Mouse (Mus musculus): ENCODE results near the gene Mpzl3.

Gene Mpzl3

GRCm38 (mm10) chr9:45046973-45047372 is 8.0 kb upstream of the Mpzl3 start:
- no peak for DNase-seq

DNA sequence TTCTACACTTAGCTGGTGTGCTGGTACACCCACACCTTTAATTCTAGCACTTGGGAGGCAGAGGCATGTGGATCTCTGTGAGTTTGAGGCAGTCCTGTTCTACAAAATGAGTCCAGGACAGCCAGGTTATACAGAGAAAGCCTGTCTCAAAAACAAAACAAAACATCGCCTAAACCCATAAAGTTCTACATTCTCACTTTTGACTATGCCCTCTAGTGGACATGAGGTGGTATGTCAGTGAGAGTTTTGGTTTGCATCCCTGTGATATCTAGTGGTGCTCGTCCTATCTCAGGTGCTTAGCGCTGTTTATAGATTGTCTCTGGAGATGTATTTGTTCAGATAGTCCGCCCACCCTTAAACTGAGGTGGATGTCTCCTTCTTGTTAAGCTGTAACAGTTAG is 6.5 kb upstream of the Mpzl3 start:
- DNase-seq, result peak; percentile 46

- no peak for DNase-seq
These were observed 5.3 kb upstream of the Mpzl3 start for GRCm38 (mm10) chr9:45049731-45050130.

DNA sequence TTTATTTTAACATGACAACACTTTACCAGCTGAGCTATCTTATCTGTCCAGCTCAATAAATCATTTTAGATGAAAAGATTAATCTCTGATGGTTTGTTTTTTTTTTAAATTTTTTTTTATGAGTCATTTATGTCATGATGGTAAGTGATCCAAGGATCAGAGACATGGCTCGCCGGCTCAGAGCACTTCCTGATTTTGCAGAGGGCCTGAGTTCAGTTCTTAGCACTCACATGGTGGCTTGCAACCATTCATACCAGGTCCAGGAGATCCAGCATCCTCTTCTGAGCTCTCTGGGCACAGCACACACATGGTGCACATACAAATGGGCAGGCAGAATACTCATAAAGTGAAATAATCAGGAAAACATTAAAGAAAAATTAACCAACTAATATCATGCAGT is 4.7 kb upstream of the Mpzl3 start:
- no peak for DNase-seq

GRCm38 (mm10) chr9:45058304-45058940 is 3.4 kb downstream of the Mpzl3 start:
- DNase-seq, result peak; percentile 47

DNA sequence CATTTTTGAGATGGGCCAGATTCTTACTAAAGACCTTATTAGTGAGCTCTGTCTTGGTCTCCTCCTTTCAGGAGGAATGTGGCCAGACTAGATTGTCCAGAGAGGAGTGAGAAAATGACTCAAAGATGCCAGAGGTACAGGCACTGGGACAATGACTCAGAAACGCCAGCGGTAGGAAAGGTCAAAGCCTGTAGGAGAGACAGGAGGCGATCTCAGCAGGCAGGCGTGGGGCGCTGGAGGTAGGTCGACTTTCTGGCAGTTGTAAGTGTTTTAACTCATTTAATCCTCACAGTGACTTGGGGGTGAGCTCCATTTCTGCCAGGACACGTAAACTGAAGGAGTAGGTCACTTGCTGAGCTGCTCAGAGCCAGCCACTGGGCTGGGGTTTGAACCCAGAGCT is 5.2 kb downstream of the Mpzl3 start:
- no peak for DNase-seq

DNA sequence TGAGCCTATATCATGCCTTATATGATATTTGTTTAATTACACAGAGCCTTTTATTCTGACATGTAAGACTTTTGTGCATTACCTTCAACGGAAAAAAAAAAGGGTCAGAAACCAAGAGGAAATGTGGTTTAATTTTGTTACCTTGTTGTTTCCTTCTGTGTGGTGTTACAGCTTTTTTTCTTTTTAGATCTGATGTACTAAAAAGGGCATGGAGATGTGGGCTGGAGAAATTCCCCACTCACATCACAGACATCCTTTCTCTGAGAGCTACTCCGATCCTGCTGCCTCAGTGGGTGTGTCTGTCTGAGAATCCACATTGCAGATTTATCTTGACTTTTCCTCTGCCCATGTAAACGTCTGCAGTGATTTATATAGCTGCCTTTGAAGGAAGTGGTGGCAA is 7.7 kb downstream of the Mpzl3 start:
- no peak for DNase-seq

- DNase-seq, result no peak
These were observed 9.4 kb downstream of the Mpzl3 start for GRCm38 (mm10) chr9:45064421-45064820.

DNA sequence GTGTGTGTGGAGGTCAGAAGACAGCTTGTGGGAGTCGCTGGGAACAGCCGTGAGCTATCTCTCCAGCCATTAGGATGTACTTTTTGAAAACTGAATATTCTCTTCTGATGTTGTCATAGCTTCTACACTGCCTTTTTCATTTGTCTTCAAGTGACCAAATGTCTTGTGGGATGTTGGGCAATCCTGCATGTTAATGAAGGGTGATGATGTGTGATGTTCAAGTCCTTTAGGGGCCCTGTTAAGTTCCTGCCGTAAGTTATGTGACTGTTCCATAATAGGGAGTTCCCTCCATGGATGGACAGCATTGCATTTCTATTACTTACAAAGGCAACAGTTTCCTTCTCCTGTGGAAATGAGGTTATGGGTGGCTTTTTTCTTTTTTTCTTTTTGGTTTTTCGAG is 11.7 kb downstream of the Mpzl3 start:
- DNase-seq, result no peak

DNA sequence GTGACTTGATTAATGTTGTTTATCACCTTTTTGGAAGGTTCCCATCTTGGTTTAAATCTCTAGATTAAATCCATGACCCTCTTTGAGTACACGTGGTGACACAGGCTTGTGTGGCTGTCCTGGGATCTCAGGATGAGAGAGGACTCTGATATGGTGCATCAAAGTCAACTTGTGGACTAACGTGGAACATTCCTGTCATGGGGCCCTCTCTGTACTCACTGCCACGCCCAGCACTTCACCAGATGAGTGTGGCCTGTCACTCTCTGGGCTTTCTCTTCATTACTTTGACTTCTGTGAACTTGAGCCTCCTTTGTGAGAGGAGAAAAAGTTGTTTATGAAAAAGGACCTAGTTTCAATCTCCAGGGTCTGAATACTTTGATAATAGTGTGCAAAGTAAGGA is 16.8 kb downstream of the Mpzl3 start:
- DNase-seq, result no peak

GRCm38 (mm10) chr9:45077859-45078258 is 22.9 kb downstream of the Mpzl3 start:
- DNase-seq, result no peak

DNA sequence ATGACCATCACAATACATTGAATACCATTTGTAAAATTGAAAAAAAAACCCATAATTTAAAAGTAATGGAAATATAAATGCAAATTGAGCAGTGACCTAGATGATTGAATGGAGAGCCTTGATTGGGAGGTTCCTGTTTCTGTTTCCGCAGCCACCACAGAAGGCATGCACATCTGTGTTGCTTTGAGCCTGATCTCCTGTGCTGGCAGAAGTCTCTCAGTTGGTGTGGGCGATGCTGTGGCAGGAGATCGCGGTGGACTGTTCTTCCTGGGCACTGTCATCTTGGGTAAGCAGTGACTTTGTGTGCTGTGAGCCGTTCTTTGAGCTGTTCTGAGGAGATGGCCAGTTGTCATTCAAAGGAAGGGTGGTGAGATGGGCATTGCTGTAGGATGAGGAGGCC is 24.0 kb downstream of the Mpzl3 start, which contains the start of gene Jaml:
Gene Jaml (plus strand): TSS at position 173 of the 400 bp plus-strand sequence.
- peak; percentile 58 for DNase-seq

- no peak for DNase-seq
These were observed 28.1 kb downstream of the Mpzl3 start for GRCm38 (mm10) chr9:45083132-45083531.

- DNase-seq, result no peak
These were observed 29.6 kb downstream of the Mpzl3 start for GRCm38 (mm10) chr9:45084556-45084955.

GRCm38 (mm10) chr9:45085741-45086690 is 31.0 kb downstream of the Mpzl3 start:
- DNase-seq, result no peak

DNA sequence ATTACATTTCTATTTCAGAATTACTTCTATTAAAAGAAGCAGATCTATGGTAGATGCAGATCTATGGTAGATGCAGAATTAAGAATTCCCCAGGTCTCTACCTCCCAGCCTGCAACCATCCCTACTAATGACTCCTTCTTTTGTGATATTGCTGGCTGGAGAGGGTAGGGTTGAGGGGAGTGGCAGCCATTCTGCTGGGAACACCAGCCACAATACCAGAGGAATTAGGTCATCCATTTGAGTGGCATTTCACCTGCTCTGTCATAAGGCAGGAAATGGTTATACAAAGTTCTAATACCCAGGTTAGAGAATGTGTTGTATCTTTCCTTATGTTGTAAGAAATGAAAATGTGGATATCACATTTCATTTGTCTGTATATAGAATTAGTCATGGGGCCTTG is 33.1 kb downstream of the Mpzl3 start:
- no peak for DNase-seq

DNA sequence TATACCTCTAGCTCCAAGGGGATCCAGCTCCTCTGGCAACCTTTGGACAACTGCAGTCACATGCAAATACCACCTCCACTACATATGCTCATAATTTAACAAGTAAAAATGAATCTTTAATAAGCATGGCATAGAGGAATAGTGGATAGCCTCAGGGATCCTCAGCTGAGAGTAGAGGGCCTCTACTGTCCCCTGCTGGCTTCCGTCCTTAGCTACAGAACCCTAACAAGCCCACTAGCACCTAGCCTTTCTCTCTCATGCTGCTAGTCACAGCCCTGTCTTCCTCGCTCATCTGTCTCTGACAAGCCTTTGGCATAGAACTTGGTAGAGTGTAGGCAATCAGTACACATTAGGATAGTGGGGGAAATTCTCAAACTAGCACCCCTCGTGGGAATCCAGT is 35.8 kb downstream of the Mpzl3 start:
- DNase-seq, result no peak

DNA sequence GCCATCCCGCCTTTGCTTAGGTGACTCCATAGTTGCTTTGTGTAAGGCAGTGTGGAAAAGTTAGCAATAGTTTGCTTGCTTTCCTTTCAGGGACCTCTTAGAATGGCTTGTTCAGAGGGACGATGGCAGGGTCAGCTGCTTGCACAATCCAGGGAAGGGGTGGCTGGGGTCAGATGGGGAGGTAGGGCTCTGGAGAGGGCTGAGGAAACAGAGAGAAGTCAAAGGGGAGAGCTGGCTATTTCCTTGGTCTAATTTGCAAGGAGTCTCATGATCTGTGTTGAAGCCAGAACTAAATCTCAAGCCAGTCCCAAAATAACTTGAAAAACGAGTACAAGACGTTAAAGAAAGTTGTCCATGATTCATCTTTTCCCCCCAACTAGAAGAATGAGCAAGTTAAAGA is 37.7 kb downstream of the Mpzl3 start:
- no peak for DNase-seq

DNA sequence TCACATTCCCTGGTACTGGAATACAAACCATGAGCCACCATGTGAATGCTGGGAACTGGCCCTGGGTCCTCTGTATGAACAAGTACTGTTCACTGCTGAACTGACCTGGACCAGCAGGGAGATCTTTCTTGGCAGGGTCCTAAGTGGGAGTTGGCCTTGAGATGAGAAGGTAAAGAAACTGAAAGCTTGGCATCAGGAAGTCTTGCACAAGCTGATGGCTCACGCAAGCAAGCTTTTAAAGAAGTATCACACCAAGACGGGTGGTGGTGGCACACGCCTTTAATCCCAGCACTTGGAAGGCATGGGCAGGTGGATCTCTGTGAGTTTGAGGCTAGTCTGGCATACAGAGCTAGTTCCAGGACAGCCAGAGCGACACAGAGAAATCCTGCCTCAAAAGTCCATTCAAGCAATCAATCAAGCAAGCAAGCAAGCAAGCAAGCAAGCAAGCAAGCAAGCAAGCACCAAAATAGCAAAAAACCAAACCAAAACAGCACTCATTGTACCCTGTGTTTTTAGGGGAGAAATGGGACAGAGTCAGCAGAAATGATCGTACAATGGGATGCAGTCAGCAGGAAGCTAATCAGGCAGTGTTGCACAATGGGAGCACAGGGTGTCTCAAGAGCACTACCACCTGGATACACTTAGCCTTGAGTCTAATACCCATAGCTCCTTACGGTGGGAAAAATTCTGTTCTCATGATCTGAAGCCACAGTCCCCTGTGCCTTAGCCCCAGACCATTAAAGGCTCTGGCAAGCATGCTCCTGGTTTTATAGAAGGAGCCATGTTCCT is 40.4 kb downstream of the Mpzl3 start:
- no peak for DNase-seq

GRCm38 (mm10) chr9:45097877-45098276 is 42.9 kb downstream of the Mpzl3 start:
- DNase-seq, result no peak

DNA sequence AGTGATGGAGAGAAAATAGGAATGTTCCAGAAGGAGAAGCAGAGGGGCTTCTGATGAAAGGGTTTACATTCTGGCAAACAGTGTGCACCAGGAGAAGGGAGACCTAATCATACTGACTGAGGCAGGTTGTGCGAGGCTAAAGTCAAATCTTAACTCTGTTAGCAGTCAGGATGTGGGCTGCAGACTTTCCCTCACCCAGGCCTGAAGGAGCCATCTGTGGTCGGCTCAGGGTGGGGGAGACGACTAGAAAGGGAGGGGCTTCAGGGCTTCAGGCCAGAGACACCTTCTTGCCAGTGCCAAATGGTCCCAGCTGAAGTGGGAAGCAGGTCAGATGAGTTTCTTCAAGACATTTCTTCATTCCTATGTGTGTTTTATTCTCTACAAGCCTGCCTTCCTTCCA is 43.4 kb downstream of the Mpzl3 start:
- peak; percentile 64 for DNase-seq

GRCm38 (mm10) chr9:45102528-45102927 is 47.5 kb downstream of the Mpzl3 start:
- DNase-seq, result no peak

- DNase-seq, result no peak
These were observed 48.4 kb downstream of the Mpzl3 start for GRCm38 (mm10) chr9:45103211-45103979.
